Mouse (Mus musculus) G1E (cell line): Measurements from ENCODE around the gene Phc2. TPM values are rescaled to one million over a fixed set of nuclear protein-coding genes. Genes with fewer than 3 reads are reported as not detected.
"Not testable (repeated sequence)": the region's sequence is repeated elsewhere in the genome, so short reads cannot be mapped to it uniquely, and the experiment has no call there.

Experiments used
- ATAC-seq: 2 replicates; pipeline ENCODE4 v1.8.0; 2016; ENCODE audit warnings: mild to moderate bottlenecking; ENCODE audit not compliant: insufficient number of reproducible peaks, poor library complexity, low FRiP score, severe bottlenecking; ENCODE audit errors: extremely low read depth
- DNase-seq: peaks from one replicate; pipeline ENCODE4 v3.0.0; 2012; ENCODE audit warnings: low spot score
- H3K27me3 ChIP-seq: 2 replicates; pipeline ENCODE4 v1.6.1; 2012; ENCODE audit warnings: mild to moderate bottlenecking, low read length, inconsistent platforms; ENCODE audit not compliant: insufficient read depth
- H3K36me3 ChIP-seq: replicated peaks from 2 replicates; pipeline ENCODE3; 2012; ENCODE audit warnings: mild to moderate bottlenecking, inconsistent platforms
- H3K4me1 ChIP-seq: 2 replicates; pipeline ENCODE4 v1.6.1; 2012; ENCODE audit warnings: low read depth, low read length, inconsistent platforms, mixed read lengths; ENCODE audit not compliant: insufficient read depth
- H3K4me3 ChIP-seq: 2 replicates; pipeline ENCODE4 v1.5.1; 2012; ENCODE audit warnings: low read depth, mild to moderate bottlenecking, inconsistent platforms, low read length, moderate library complexity, mixed read lengths
- H3K9me3 ChIP-seq: replicated peaks from 2 replicates; pipeline ENCODE4 v1.6.1; 2012; ENCODE audit warnings: inconsistent platforms
- CTCF ChIP-seq: IDR thresholded peaks from 2 replicates; pipeline ENCODE4 v1.5.1; 2012; ENCODE audit warnings: low read depth, low read length, inconsistent platforms, mixed read lengths
- GATA1 ChIP-seq: IDR thresholded peaks from 2 replicates; pipeline ENCODE4 v1.6.1; 2012; ENCODE audit warnings: borderline replicate concordance, low read length, inconsistent platforms, mixed read lengths
- GATA2 ChIP-seq: IDR thresholded peaks from 2 replicates; pipeline ENCODE4 v1.6.1; 2012; ENCODE audit warnings: low read depth, low read length, inconsistent platforms, borderline replicate concordance
- POLR2AphosphoS5 ChIP-seq: IDR thresholded peaks from 2 replicates; pipeline ENCODE4 v1.6.1; 2012; ENCODE audit warnings: low read depth, low read length, inconsistent platforms; ENCODE audit not compliant: insufficient replicate concordance
- TAL1 ChIP-seq: conservative IDR thresholded peaks from 2 replicates; pipeline ENCODE4 v1.6.1; 2012; ENCODE audit warnings: low read depth, low read length, inconsistent platforms, mixed read lengths
- polyA plus RNA-seq: library from polyadenylated mRNA; stranded (reverse); fragments of >175 nt; gene quantifications from 2 replicates; pipeline ENCODE4 v1.2.3, GENCODE M21; 2012
- total RNA-seq, 2 experiments: library from RNA; stranded (forward) in 1 of 2; stranded (reverse) in 1 of 2; fragments of 200-1000 nt in 1 of 2; fragments of >200 nt in 1 of 2; fragmentation: Nextera tagmentation in 1 of 2; gene quantifications; 2 replicates each; pipeline ENCODE4 v1.2.3; 2014 to 2017

Phc2 gene
- 58.8 and 63.5 TPM in 2 replicates for total RNA-seq (2014; fragmentation: Nextera tagmentation)
- 16.2 and 17.5 TPM in 2 replicates for total RNA-seq (2017)
- polyA plus RNA-seq: 121 and 131 TPM in 2 replicates

DNA sequence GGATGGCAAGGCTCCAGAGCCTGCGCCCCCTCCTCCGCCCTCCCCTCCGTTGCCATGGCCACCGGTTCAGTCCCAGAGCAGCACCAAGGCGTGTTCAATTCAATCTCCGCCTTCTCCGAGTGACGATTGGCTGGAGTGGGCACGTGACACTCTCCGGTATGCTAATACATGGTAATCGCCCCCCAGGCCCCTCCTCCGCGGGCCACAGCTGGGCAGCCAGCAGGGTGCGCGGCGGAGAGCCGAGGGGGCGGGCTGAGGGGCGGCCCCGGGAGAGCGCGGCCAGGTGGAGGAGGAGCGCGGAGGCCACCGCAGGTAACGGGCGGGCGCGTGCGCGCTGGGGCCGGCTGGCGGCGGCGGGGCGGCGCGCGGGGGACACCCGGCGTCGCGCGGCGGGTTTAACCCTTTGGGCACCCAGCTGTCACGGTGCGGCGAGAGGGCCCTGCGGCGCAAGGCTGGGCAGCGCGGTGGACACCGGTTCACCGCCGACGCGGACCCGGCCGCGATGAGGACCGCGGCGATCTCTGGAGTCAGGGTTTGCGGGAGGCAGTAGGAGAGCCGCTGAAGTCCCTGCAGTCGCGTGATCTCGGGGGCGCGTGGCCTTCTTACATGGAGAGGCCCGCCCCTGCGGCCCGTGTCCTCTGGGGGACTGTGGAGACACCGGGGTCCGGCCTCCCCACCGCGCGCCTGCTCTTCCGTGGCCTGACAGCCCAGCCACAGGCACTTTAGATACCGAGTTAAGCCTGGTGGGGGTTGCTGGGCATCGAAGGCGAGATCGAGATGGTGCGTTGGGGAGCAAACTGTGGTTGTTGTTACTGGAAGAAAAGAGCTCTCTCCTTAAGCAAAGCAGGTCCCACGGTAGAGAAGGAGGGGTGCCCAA, at the start of gene Phc2:
Phc2 (plus strand) TSS at position 198 of the 877 bp plus-strand sequence.
- H3K36me3 ChIP-seq: no peaks in the 10 kb centered on the region
- peaks cover 10% of the 10 kb centered on the region for H3K9me3 ChIP-seq
- DNase-seq (no peak), ATAC-seq (no peak)
- TF ChIP-seq GATA1: no peak
- no peak for TF ChIP-seq POLR2AphosphoS5
- no peak for TF ChIP-seq CTCF
- no peak for TF ChIP-seq GATA2
- TF ChIP-seq TAL1: no peak
- no peaks in the 10 kb centered on the region for H3K4me1 ChIP-seq
- no peak within 1 kb of the TSS; the same call in 1 of the 2 replicates for H3K4me3 ChIP-seq
- no peaks in the 10 kb centered on the region for H3K27me3 ChIP-seq

DNA sequence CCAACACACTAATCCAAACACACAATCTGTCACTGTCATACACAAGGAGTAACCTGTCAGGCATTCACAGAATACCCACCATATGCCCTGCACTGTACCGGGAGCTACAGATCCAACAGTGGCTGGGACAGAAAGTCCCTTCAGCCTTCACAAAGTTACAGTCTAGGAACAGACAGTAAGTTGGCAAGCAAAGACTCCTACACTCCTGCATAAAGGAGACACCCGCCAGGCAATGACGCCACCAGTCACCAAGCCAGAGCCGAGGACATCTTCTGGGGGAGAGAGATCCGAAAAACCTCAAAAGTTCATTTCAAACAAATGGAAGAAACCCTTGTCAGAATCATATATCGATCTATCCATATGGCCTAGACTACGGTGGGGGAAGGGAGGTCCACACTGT, 47.9 kb upstream of the Phc2 start:
- Histone ChIP-seq H3K36me3 (peaks cover 56% of the 10 kb centered on the region), H3K4me1 (peaks cover 23% of the 10 kb centered on the region), H3K27me3 (no peaks in the 10 kb centered on the region), H3K9me3 (no peaks in the 10 kb centered on the region), H3K4me3 (no peak overlapping the region)
- DNase-seq: no peak
- ATAC-seq: no peak
- no peak for TF ChIP-seq GATA1
- no peak for TF ChIP-seq GATA2
- TF ChIP-seq TAL1: no peak
- no peak for TF ChIP-seq CTCF
- TF ChIP-seq POLR2AphosphoS5: no peak

- Histone ChIP-seq H3K4me3 (no peak overlapping the region), H3K4me1 (peaks cover 25% of the 10 kb centered on the region), H3K27me3 (no peaks in the 10 kb centered on the region), H3K36me3 (peaks cover 46% of the 10 kb centered on the region), H3K9me3 (no peaks in the 10 kb centered on the region)
- DNase-seq (no peak), ATAC-seq (no peak)
- no peak for TF ChIP-seq POLR2AphosphoS5
- TF ChIP-seq GATA2: no peak
- TF ChIP-seq TAL1: no peak
- no peak for TF ChIP-seq CTCF
- TF ChIP-seq GATA1: no peak
Observed at GRCm38 (mm10) chr4:128607661-128608060, 46.8 kb upstream of the Phc2 start.

DNA sequence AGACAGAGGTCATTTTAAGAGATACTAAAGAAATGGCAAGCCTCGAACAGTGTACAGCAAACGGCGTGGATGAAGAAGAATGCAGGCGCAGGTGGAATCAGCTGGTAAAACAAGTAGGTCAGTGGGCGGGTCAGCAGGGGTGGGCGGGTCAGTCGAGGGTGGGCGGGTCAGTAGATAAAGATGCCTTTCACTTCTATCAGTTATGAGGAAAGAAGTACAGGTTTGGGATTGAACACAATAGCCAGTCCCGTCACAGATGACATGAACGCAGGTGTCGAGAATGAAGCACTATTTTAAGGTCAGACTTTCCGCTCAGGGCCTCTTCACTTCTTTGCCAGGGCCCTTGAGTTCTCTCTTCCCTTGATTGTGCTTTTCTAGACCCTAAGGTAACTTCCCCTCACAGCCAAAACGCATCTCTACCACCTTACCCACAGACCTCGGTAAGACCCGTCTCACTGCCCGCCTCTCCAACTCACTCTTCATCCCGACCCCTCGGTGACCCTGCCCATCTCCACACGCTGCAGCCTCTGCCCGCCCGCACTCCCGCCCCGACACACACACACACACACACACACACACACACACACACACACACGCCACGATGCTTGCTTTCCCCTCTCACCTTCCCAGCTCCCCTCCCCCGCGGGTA, 45.1 kb upstream of the Phc2 start:
- Histone ChIP-seq H3K36me3 (peaks cover 29% of the 10 kb centered on the region), H3K4me3 (peak overlapping the region; percentile 84), H3K27me3 (peaks cover under 1% of the 10 kb centered on the region; the same call in 1 of the 2 replicates), H3K4me1 (peaks cover 25% of the 10 kb centered on the region), H3K9me3 (no peaks in the 10 kb centered on the region)
- DNase-seq (peak; percentile 30), ATAC-seq (no peak)
- no peak for TF ChIP-seq CTCF
- TF ChIP-seq GATA1: no peak
- TF ChIP-seq POLR2AphosphoS5: no peak
- TF ChIP-seq GATA2: no peak
- TF ChIP-seq TAL1: no peak

DNA sequence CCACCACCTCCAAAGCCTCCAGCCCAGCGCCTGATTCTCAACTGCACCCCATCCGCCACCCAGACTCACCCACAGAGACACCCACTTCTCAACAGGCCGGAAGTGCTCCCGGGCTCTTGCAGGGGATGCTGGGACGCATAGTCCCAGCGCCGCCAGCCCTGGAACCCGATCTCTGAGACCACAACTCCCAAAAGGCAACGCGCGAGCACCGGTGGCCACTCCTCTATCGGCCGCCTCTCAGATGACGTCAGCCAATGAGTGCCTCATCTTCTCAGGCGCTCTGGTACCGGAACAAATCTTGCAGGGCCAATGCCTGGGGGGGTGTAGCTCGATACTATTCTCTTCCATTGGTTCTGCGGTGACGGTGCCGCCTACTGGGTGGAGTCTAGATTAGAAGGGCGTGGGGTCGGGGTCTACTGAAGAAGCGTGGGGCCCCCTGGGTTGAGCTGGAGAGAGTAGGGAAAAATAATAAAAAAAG, 44.5 kb upstream of the Phc2 start, which contains the start of gene Zscan20:
Zscan20 (minus strand) TSS at position 174 of the 478 bp plus-strand sequence.
- peak within 1 kb of the TSS; percentile 84 for H3K4me3 ChIP-seq
- H3K9me3 ChIP-seq: no peaks in the 10 kb centered on the region
- H3K27me3 ChIP-seq: peaks cover 2% of the 10 kb centered on the region; the same call in 1 of the 2 replicates
- H3K36me3 ChIP-seq: peaks cover 23% of the 10 kb centered on the region
- peak; percentile 99 for ATAC-seq
- H3K4me1 ChIP-seq: peaks cover 25% of the 10 kb centered on the region
- peak; percentile 96 for DNase-seq
- TF ChIP-seq GATA1 (no peak), CTCF (no peak), POLR2AphosphoS5 (no peak), GATA2 (no peak), TAL1 (no peak)

DNA sequence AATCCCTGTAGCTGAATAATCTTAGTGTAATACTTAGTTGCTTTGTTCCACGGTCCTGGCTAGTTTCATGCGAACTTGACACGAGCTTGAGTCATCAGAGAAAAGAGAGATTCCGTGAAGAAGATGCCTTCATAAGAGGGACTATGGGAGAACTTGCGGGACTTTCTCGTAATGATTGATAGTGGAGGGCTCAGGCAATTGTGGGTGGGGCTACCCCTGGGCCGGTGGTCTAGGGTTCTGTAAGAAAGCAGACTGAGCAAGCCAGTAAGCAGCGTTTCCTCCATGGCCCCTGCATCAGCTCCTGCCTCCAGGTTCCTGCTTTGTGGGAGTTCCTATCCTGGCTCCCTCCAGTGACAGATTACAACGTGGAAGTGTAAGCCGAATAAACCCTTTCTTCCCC, 43.8 kb upstream of the Phc2 start:
- ATAC-seq (no peak), DNase-seq (no peak)
- Histone ChIP-seq H3K27me3 (peaks cover 5% of the 10 kb centered on the region), H3K4me1 (peaks cover 25% of the 10 kb centered on the region), H3K36me3 (peaks cover 20% of the 10 kb centered on the region), H3K9me3 (no peaks in the 10 kb centered on the region), H3K4me3 (no peak overlapping the region)
- no peak for TF ChIP-seq GATA2
- TF ChIP-seq GATA1: no peak

DNA sequence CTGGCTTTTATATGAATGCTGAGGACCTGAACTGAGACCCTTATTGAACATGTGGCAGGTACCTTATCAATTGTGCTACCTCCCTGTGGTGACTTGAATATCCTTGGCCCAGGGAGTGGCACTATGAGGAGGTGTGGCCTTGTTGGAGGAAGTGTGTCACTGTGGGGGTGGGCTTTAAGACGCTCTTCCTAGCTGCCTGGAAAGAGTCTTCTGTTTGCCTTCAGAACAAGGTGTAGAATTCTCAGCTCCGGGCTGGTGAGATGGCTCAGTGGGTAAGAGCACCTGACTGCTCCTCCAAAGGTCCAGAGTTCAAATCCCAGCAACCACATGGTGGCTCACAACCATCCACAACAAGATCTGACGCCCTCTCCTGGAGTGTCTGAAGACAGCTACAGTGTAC, 42.8 kb upstream of the Phc2 start:
- H3K4me1 ChIP-seq: peaks cover 25% of the 10 kb centered on the region
- not testable (repeated sequence) for H3K27me3 ChIP-seq, H3K9me3 ChIP-seq, ATAC-seq, H3K4me3 ChIP-seq, DNase-seq
- H3K36me3 ChIP-seq: peaks cover 15% of the 10 kb centered on the region
